Mouse (Mus musculus): Measurements from ENCODE around the gene Fam107a.
"Not testable (repeated sequence)": the region's sequence is repeated elsewhere in the genome, so short reads cannot be mapped to it uniquely, and the experiment has no call there.

DNA sequence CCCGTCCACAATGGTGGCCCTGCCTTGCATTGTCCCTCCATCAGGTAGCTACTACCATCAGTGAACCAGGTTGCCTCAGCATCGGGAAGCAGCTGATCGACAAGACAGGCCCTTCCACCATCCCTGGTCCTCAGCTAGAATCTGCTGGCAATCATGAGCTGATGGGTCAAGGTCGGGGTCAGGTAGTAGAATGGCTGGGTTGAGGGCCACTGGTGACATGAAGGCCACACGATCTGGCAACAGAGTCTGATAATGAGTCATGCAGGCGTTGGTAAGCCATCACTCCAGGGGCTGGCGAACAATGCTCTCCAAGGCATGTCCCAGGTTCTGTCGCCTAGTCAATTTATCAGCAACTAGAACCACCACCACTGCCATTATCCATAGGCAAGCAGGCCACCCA, 46.5 kb downstream of the Fam107a start:
- not testable (repeated sequence) for TF ChIP-seq EP300, CTCF (IDR thresholded peaks at IDR 0.05; ENCODE audit: low read depth)

All from liver, embryonic 14.5 days (tissue).